Mouse (Mus musculus) heart, postnatal 4 days (tissue): ENCODE measurements around the gene Plin3. TPM values are rescaled to one million over a fixed set of nuclear protein-coding genes. Genes with fewer than 3 reads are reported as not detected.

Experiments used
- DNase-seq: peaks from one replicate; pipeline ENCODE4 v3.0.0; 2021
- microRNA-seq, 2 experiments: library from miRNA; unstranded; fragments of <30 nt; microRNA quantifications; one replicate each; pipeline ENCODE4 v1.2.0; 2021 to 2022
- total RNA-seq, 2 experiments: library from RNA; stranded (reverse); gene quantifications; 2 replicates each; pipeline ENCODE4 v1.2.3; 2021

Plin3 gene
- total RNA-seq, 2 experiments from 2014 or later, result 56.3 to 65.7 TPM

- peak; percentile 97 for DNase-seq
Observed at GRCm38 (mm10) chr17:56241541-56242401, 50.9 kb downstream of the Plin3 start.

GRCm38 (mm10) chr17:56233818-56234469 is 58.7 kb downstream of the Plin3 start:
- peak; percentile 69 for DNase-seq

GRCm38 (mm10) chr17:56233389-56233788 is 59.3 kb downstream of the Plin3 start:
- no peak for DNase-seq

- DNase-seq, result no peak
Observed at GRCm38 (mm10) chr17:56229943-56230342, 62.7 kb downstream of the Plin3 start.

Small RNA genes lying within 50 kb of the gene (microRNA-seq; reads per million reads assigned to microRNA genes)
- gene Mir7b, result 6.1 to 12.8 reads per million in 2 experiments

Other genes starting within 250 kb of the Plin3 start
- gene Ubxn6, start 217.8 kb downstream of the Plin3 start, total RNA-seq, result 10 to 100 TPM; 50.8 to 57.5 TPM
- 10 to 100 TPM; 52.8 to 55.9 TPM for gene Hdgfl2, start 213.2 kb downstream of the Plin3 start, total RNA-seq
- gene Plin4, start 183.1 kb downstream of the Plin3 start, total RNA-seq, result 10 to 100 TPM; 71.5 to 79.8 TPM
- gene Plin5, start 175.3 kb downstream of the Plin3 start, total RNA-seq, result 10 to 100 TPM; 61.6 to 67.6 TPM
- gene Lrg1, start 170.9 kb downstream of the Plin3 start, total RNA-seq, result 1 to 10 TPM; 5.2 TPM
- gene Sema6b, start 152.5 kb downstream of the Plin3 start, total RNA-seq, result 1 to 10 TPM; 6.3 to 7.2 TPM
- gene Tnfaip8l1, start 130.4 kb downstream of the Plin3 start, total RNA-seq, result 1 to 10 TPM; 5.9 to 6.0 TPM
- gene Mydgf, start 109.0 kb downstream of the Plin3 start, total RNA-seq, result 10 to 100 TPM; 43.4 to 48.8 TPM
- gene Dpp9, start 74.0 kb downstream of the Plin3 start, total RNA-seq, result 10 to 100 TPM; 29.1 to 31.2 TPM
- gene Fem1a, start 36.1 kb downstream of the Plin3 start, total RNA-seq, result 10 to 100 TPM; 69.6 to 73.8 TPM
- 10 to 100 TPM; 10.3 to 10.8 TPM for gene Ticam1, start 16.1 kb downstream of the Plin3 start, total RNA-seq
- gene Arrdc5, start 7.4 kb upstream of the Plin3 start, total RNA-seq, result not detected
- gene Uhrf1, start 10.4 kb upstream of the Plin3 start, total RNA-seq, result 10 to 100 TPM; 71.8 to 76.7 TPM
- gene Kdm4b, start 33.2 kb upstream of the Plin3 start, total RNA-seq, result 10 to 100 TPM; 38.9 to 40.5 TPM
- gene Ptprs, start 183.6 kb upstream of the Plin3 start, total RNA-seq, result 100 to 1,000 TPM; 140 to 141 TPM
- gene Znrf4, start 219.6 kb upstream of the Plin3 start, total RNA-seq, result not detected